Mouse (Mus musculus): ENCODE results near the gene Pfdn5.

DNA sequence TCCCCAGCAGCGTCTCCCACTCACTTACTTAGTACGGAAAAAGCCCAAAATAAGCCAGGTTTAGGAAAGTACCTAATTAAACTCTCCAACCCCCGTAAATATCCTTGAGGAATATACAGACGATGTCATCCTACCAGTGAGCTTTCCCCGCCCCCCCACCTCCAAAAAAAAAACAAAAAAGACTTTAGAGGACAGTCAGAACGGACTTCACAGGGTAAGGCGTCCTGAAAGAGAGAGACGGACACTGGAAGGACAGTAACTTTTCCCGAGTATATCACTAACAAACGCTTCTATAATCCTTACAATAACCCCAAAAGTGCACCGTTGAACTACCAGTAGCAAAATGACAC, 25.0 kb downstream of the Pfdn5 start:
- no peak for TF ChIP-seq POLR2A (IDR thresholded peaks at IDR 0.05; ENCODE audit: insufficient read length, low read depth)
- no peak for TF ChIP-seq SRF (IDR thresholded peaks at IDR 0.05; ENCODE audit: control insufficient read depth, insufficient read length, low read depth)
- TF ChIP-seq REST (IDR thresholded peaks at IDR 0.05; ENCODE audit: insufficient read depth, insufficient read length), result no peak
- no peak for TF ChIP-seq USF1 (IDR thresholded peaks at IDR 0.05; ENCODE audit: low read depth)
- TF ChIP-seq E2F4 (IDR thresholded peaks at IDR 0.05; ENCODE audit: insufficient read depth), result no peak
- no peak for TF ChIP-seq TCF12 (IDR thresholded peaks at IDR 0.05; ENCODE audit: insufficient read depth, poor library complexity, severe bottlenecking)
- no peak for TF ChIP-seq POLR2AphosphoS2 (IDR thresholded peaks at IDR 0.05; ENCODE audit: insufficient read length, low read depth)
- no peak for TF ChIP-seq MAX (IDR thresholded peaks at IDR 0.05; ENCODE audit: low read depth)
- TF ChIP-seq CEBPB (IDR thresholded peaks at IDR 0.05; ENCODE audit: insufficient read depth, poor library complexity, severe bottlenecking), result no peak

Measured in myocyte (in vitro differentiated cells).